Mouse (Mus musculus): Measurements from ENCODE around the gene Dna2. TPM values are rescaled to one million over a fixed set of nuclear protein-coding genes. Genes with fewer than 3 reads are reported as not detected.
A peak's percentile ranks its signal among the peaks of the same experiment; 100 is the strongest.

Dna2 gene
- polyA plus RNA-seq, 1 experiment from 2014 or later, result 32.3 TPM

DNA sequence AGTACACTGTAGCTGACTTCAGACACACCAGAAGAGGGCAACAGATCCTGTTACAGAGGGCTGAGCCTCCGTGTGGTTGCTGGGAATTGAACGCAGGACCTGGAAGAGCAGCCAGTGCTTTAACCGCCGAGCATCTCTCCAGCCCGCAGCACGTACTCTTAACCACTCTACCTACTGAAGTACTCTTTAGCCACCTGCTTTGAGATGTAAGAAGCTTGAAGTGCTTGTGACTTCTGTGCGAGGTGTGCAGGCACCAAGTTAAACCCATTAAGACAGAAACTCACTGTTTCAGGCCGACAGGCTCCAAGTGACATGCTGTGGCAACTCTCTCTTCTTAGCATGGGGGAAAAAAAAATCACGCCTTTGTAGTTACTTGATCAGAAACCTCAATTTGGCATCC lies 67.3 kb downstream of the Dna2 start:
- Histone ChIP-seq H3K9ac (replicated peaks) (no peak overlapping the region), H3K4me2 (no peak overlapping the region), H3K9me3 (no peaks in the 10 kb centered on the region), H3K27ac (no peak overlapping the region), H3K4me3 (replicated peaks) (no peak overlapping the region), H3K4me1 (replicated peaks) (no peaks in the 10 kb centered on the region), H3K27me3 (no peaks in the 10 kb centered on the region), H3K36me3 (peaks cover 86% of the 10 kb centered on the region)
- 85% methylated on average over 9 of the region's 9 CpGs for WGBS
- no peak for ATAC-seq (ENCODE audit: insufficient number of reproducible peaks, insufficient read depth, low FRiP score, low TSS enrichment, low read depth)

DNA sequence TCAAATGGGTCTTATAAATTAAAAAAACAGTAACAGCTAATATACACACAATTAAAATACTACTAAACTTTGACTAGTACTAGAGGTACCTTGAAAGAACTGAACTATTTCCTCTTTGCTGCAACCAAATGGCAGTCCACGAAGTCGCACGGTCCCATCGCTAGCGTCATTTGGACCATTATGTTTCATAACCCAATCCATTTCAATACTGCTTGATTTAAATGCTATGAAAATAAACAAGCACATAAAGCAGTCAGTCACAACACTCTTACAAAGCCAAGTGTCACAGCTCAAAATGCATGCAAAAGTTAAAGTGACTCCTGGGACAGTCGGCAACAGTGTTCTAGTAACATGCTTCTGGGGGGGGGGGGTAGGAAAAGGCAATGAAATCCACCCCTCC lies 72.5 kb downstream of the Dna2 start:
- WGBS, result 91% methylated on average over 6 of the region's 6 CpGs
- Histone ChIP-seq H3K4me1 (replicated peaks) (peaks cover 22% of the 10 kb centered on the region), H3K4me3 (replicated peaks) (no peak overlapping the region), H3K9me3 (no peaks in the 10 kb centered on the region), H3K27me3 (no peaks in the 10 kb centered on the region), H3K27ac (no peak overlapping the region), H3K9ac (replicated peaks) (no peak overlapping the region), H3K36me3 (peaks cover 39% of the 10 kb centered on the region), H3K4me2 (no peak overlapping the region)
- ATAC-seq (ENCODE audit: insufficient number of reproducible peaks, insufficient read depth, low FRiP score, low TSS enrichment, low read depth), result no peak

DNA sequence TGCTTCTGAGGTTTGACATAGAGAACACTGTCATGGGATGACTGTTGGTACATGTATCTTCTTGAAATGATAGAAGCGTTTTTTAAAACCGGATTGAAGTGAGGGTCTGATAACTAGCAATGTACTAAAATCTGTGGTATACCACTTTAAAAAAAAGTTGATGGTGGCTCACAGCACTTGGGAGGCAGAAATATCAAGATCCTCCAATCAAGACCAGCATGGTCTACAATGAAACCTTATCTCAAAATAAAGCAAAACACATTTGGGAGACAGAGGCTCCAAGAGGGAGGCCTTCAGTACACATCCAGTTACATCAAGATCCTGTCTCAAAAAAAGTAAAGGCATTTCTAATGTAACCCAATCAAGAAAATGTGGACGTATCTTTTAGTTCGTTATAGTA lies 74.9 kb downstream of the Dna2 start:
- Histone ChIP-seq H3K4me2 (peak overlapping the region; percentile 67), H3K36me3 (peaks cover 15% of the 10 kb centered on the region), H3K27ac (no peak overlapping the region), H3K9ac (replicated peaks) (peak overlapping the region; percentile 100; the same call in 1 of the 2 replicates), H3K27me3 (no peaks in the 10 kb centered on the region), H3K9me3 (no peaks in the 10 kb centered on the region), H3K4me1 (replicated peaks) (peaks cover 42% of the 10 kb centered on the region), H3K4me3 (replicated peaks) (peak overlapping the region; percentile 87)
- ATAC-seq (ENCODE audit: insufficient number of reproducible peaks, insufficient read depth, low FRiP score, low TSS enrichment, low read depth), result no peak
- 63% methylated on average over 4 of the region's 4 CpGs for WGBS

DNA sequence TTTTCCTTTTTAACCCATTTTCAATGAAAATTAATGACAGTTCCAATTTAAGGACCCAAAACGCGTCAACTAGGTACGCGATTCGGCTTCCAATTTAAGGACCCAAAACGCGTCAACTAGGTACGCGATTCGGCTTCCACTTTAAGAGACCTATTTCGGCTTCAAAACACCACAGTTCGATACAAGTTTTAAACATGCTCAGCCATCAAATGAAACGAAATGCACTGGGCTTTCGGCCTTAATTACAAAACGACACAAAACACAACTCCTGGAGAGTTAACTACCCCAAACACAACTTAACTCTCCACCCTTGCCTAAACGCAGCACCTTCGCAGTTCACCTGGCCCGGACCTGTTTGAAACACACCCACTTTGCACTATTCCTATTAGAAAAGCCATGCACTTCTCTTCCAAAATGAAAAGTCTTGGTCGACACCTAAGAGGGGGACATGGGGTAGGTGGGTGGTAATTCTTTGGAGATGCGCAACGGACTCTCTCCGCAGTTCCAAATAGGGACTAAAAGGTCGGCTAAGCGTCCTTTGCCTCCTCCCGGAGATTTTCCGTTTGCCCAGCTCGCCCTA lies 75.8 kb downstream of the Dna2 start:
- H3K4me2 ChIP-seq, result peak overlapping the region; percentile 67
- under 1% methylated on average over 27 of the region's 27 CpGs for WGBS
- H3K4me1 ChIP-seq (replicated peaks), result peaks cover 45% of the 10 kb centered on the region
- H3K27me3 ChIP-seq, result no peaks in the 10 kb centered on the region
- no peaks in the 10 kb centered on the region for H3K9me3 ChIP-seq
- H3K27ac ChIP-seq, result peak overlapping the region; percentile 100
- no peak for ATAC-seq (ENCODE audit: insufficient number of reproducible peaks, insufficient read depth, low FRiP score, low TSS enrichment, low read depth)
- peak overlapping the region; percentile 100 for H3K9ac ChIP-seq (replicated peaks)
- peaks cover 7% of the 10 kb centered on the region; the same call in 1 of the 2 replicates for H3K36me3 ChIP-seq
- H3K4me3 ChIP-seq (replicated peaks), result peak overlapping the region; percentile 87

DNA sequence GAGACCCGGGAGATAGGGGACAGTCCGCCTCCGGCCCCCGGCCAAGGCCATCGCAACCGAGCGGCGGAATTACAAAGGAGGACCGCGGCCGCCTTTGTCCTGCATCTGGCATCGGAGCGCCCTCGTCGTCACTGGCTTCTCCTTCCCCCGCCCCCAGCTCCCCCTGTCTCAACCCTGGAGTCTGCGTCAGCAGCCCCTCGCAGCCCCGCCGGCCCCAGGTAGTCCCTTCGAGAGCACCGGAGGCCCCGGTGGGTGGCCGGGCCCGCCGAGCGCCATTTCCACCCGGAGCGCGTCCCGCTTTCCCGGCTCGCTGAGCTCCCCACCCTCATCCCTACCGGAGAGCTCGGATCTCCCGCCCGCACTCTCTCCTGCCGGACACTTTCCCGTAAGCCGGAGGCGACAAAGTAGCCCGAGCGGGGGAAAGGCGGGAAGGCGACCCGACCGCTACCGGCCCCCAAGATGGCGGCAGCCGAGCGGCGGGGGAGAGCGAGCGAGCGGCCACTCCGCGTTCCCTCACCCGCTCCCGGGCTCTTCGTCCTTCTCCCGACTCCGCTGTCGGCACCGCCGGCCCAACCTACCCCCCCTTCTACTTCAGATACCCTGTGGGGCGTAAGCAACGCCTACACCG lies 76.4 kb downstream of the Dna2 start:
- Histone ChIP-seq H3K9ac (replicated peaks) (peak overlapping the region; percentile 100), H3K4me2 (peak overlapping the region; percentile 67), H3K36me3 (0 out of 2 replicates have a peak, but pooled peaks cover 2% of the 10 kb centered on the region), H3K4me1 (replicated peaks) (peaks cover 45% of the 10 kb centered on the region), H3K27me3 (no peaks in the 10 kb centered on the region), H3K4me3 (replicated peaks) (peak overlapping the region; percentile 87), H3K27ac (peak overlapping the region; percentile 100), H3K9me3 (no peaks in the 10 kb centered on the region)
- ATAC-seq (ENCODE audit: insufficient number of reproducible peaks, insufficient read depth, low FRiP score, low TSS enrichment, low read depth), result peak; percentile 1; the same call in 1 of the 2 replicates
- under 1% methylated on average over 68 of the region's 68 CpGs for WGBS

Other genes starting within 250 kb of the Dna2 start
- 1.4 and 1.5 TPM in 2 replicates for gene Stox1, start 220.9 kb upstream of the Dna2 start, polyA plus RNA-seq (2016; fragmentation: Nextera tagmentation; extraction: Ambion mirVana)
- 153 and 160 TPM in 2 replicates for gene Ccar1, start 154.7 kb upstream of the Dna2 start, polyA plus RNA-seq (2016; fragmentation: Nextera tagmentation; extraction: Ambion mirVana)
- 28.7 and 39.6 TPM in 2 replicates for gene Tet1, start 38.0 kb upstream of the Dna2 start, polyA plus RNA-seq (2016; fragmentation: Nextera tagmentation; extraction: Ambion mirVana)
- 10.9 and 11.5 TPM in 2 replicates for gene Slc25a16, start 26.4 kb upstream of the Dna2 start, polyA plus RNA-seq (2016; fragmentation: Nextera tagmentation; extraction: Ambion mirVana)
- gene Rufy2, start 33.2 kb downstream of the Dna2 start, polyA plus RNA-seq (2016; fragmentation: Nextera tagmentation; extraction: Ambion mirVana), result 32.1 and 33.0 TPM in 2 replicates
- gene Hnrnph3, start 77.2 kb downstream of the Dna2 start, polyA plus RNA-seq (2016; fragmentation: Nextera tagmentation; extraction: Ambion mirVana), result 166 and 173 TPM in 2 replicates
- 0.96 and 1.2 TPM in 2 replicates for gene Pbld2, start 77.3 kb downstream of the Dna2 start, polyA plus RNA-seq (2016; fragmentation: Nextera tagmentation; extraction: Ambion mirVana)
- 1.4 and 1.8 TPM in 2 replicates for gene Pbld1, start 113.1 kb downstream of the Dna2 start, polyA plus RNA-seq (2016; fragmentation: Nextera tagmentation; extraction: Ambion mirVana)
- gene Atoh7, start 152.6 kb downstream of the Dna2 start, polyA plus RNA-seq (2016; fragmentation: Nextera tagmentation; extraction: Ambion mirVana), result 0.42 and 0.60 TPM in 2 replicates

Data from limb, embryonic 12.5 days (tissue).